Mouse (Mus musculus) forebrain, embryonic 11.5 days (tissue): ENCODE data around the gene Prkca. TPM values are rescaled to one million over a fixed set of nuclear protein-coding genes. Genes with fewer than 3 reads are reported as not detected.
"Not testable (repeated sequence)": the region's sequence is repeated elsewhere in the genome, so short reads cannot be mapped to it uniquely, and the experiment has no call there.

ENCODE experiments used
- ATAC-seq: fragments of 200-750 bp; cut with Nextera tagmentation; replicated peaks from 2 replicates; pipeline ENCODE4 v1.8.0; 2017; ENCODE audit warnings: moderate TSS enrichment; ENCODE audit not compliant: low FRiP score
- DNase-seq: peaks from one replicate; pipeline ENCODE4 v3.0.0-alpha.2; 2017; ENCODE audit warnings: low spot score
- H3K27ac ChIP-seq: fragments of 300-500 bp; sonication (generic); 2 replicates; pipeline ENCODE4 v1.5.1; 2014; ENCODE audit warnings: low read depth, low read length
- H3K27me3 ChIP-seq: fragments of 300-500 bp; sonication (generic); 2 replicates; pipeline ENCODE4 v1.6.1; 2014; ENCODE audit warnings: mild to moderate bottlenecking, low read length, mixed read lengths; ENCODE audit not compliant: control insufficient read depth, insufficient read depth
- H3K36me3 ChIP-seq: fragments of 300-500 bp; sonication (generic); 2 replicates; pipeline ENCODE4 v1.6.1; 2014; ENCODE audit warnings: mild to moderate bottlenecking, low read length, moderate library complexity, mixed read lengths; ENCODE audit not compliant: control insufficient read depth, insufficient read depth
- H3K4me1 ChIP-seq: fragments of 300-500 bp; sonication (generic); replicated peaks from 2 replicates; pipeline ENCODE4 v1.6.1; 2014; ENCODE audit warnings: low read length, mixed read lengths; ENCODE audit not compliant: control insufficient read depth, insufficient read depth
- H3K4me2 ChIP-seq: fragments of 300-500 bp; sonication (generic); 2 replicates; pipeline ENCODE4 v1.6.1; 2014; ENCODE audit warnings: low read depth, mild to moderate bottlenecking, low read length, moderate library complexity, mixed read lengths; ENCODE audit not compliant: severe bottlenecking
- H3K4me3 ChIP-seq: fragments of 300-500 bp; sonication (generic); 2 replicates; pipeline ENCODE4 v1.5.1; 2014; ENCODE audit warnings: low read depth, low read length
- H3K9ac ChIP-seq: fragments of 300-500 bp; sonication (generic); 2 replicates; pipeline ENCODE4 v1.6.1; 2014; ENCODE audit warnings: low read length
- H3K9me3 ChIP-seq: fragments of 300-500 bp; sonication (generic); 2 replicates; pipeline ENCODE4 v1.6.1; 2016; ENCODE audit warnings: low read length, mixed read lengths; ENCODE audit not compliant: control insufficient read depth
- WGBS: fragments of 180-500 bp; shearing (Covaris S2); extraction: QIAGEN DNeasy Blood & Tissue Kit; methylation state at CpG from one replicate; pipeline ENCODE4 v1.1.7; 2014; 5-methylcytosine and 5-hydroxymethylcytosine counted together
- polyA plus RNA-seq: library from polyadenylated mRNA; unstranded; fragments of >200 nt; fragmentation: Nextera tagmentation; extraction: Ambion mirVana; gene quantifications from 2 replicates; pipeline ENCODE4 v1.2.1, GENCODE M21; 2014

Prkca gene
- polyA plus RNA-seq, 1 experiment from 2014 or later = 5.2 TPM

GRCm38 (mm10) chr11:108088063-108088462 is 255.7 kb downstream of the Prkca start:
- H3K27ac ChIP-seq = no peak overlapping the region
- H3K27me3 ChIP-seq = no peaks in the 10 kb centered on the region
- no peaks in the 10 kb centered on the region for H3K9me3 ChIP-seq
- H3K4me1 ChIP-seq = no peaks in the 10 kb centered on the region
- no peaks in the 10 kb centered on the region for H3K36me3 ChIP-seq
- H3K4me3 ChIP-seq = no peak overlapping the region
- DNase-seq = no peak
- WGBS = 89% methylated on average over 5 of the region's 5 CpGs
- H3K9ac ChIP-seq = no peak overlapping the region
- H3K4me2 ChIP-seq = no peak overlapping the region
- no peak for ATAC-seq

GRCm38 (mm10) chr11:108087105-108087700 is 256.5 kb downstream of the Prkca start:
- not testable (repeated sequence) for H3K4me3 ChIP-seq, H3K9ac ChIP-seq, H3K9me3 ChIP-seq, DNase-seq, H3K27me3 ChIP-seq, H3K36me3 ChIP-seq, H3K4me2 ChIP-seq, H3K27ac ChIP-seq, H3K4me1 ChIP-seq, ATAC-seq
- WGBS = 100% methylated on average over 1 of the region's 1 CpGs

- DNase-seq = no peak
- Histone ChIP-seq H3K4me2 (no peak overlapping the region), H3K9ac (no peak overlapping the region), H3K27ac (no peak overlapping the region), H3K4me1 (no peaks in the 10 kb centered on the region), H3K27me3 (no peaks in the 10 kb centered on the region), H3K36me3 (no peaks in the 10 kb centered on the region), H3K4me3 (no peak overlapping the region), H3K9me3 (no peaks in the 10 kb centered on the region)
- ATAC-seq = no peak
Observed at GRCm38 (mm10) chr11:108082673-108083072, 261.1 kb downstream of the Prkca start.

- H3K27me3 ChIP-seq = no peaks in the 10 kb centered on the region
- DNase-seq = no peak
- H3K4me3 ChIP-seq = no peak overlapping the region
- H3K9me3 ChIP-seq = no peaks in the 10 kb centered on the region
- H3K36me3 ChIP-seq = no peaks in the 10 kb centered on the region
- H3K4me1 ChIP-seq = no peaks in the 10 kb centered on the region
- no peak overlapping the region for H3K27ac ChIP-seq
- no peak overlapping the region for H3K9ac ChIP-seq
- 82% methylated on average over 5 of the region's 5 CpGs for WGBS
- H3K4me2 ChIP-seq = no peak overlapping the region
- ATAC-seq = no peak
Observed at GRCm38 (mm10) chr11:108079946-108080650, 263.6 kb downstream of the Prkca start.

- H3K36me3 ChIP-seq = no peaks in the 10 kb centered on the region
- WGBS = 96% methylated on average over 5 of the region's 5 CpGs
- DNase-seq (no peak), ATAC-seq (no peak)
- H3K4me2 ChIP-seq = no peak overlapping the region
- no peak overlapping the region for H3K9ac ChIP-seq
- H3K4me3 ChIP-seq = no peak overlapping the region
- H3K27me3 ChIP-seq = no peaks in the 10 kb centered on the region
- H3K9me3 ChIP-seq = no peaks in the 10 kb centered on the region
- no peak overlapping the region for H3K27ac ChIP-seq
- no peaks in the 10 kb centered on the region for H3K4me1 ChIP-seq
Observed at GRCm38 (mm10) chr11:108079454-108079853, 264.3 kb downstream of the Prkca start.

- no peaks in the 10 kb centered on the region for H3K27me3 ChIP-seq
- ATAC-seq (no peak), DNase-seq (no peak)
- H3K9ac ChIP-seq = no peak overlapping the region
- H3K9me3 ChIP-seq = no peaks in the 10 kb centered on the region
- H3K36me3 ChIP-seq = no peaks in the 10 kb centered on the region
- H3K4me2 ChIP-seq = no peak overlapping the region
- WGBS = 94% methylated on average over 3 of the region's 3 CpGs
- no peak overlapping the region for H3K4me3 ChIP-seq
- H3K27ac ChIP-seq = no peak overlapping the region
- no peaks in the 10 kb centered on the region for H3K4me1 ChIP-seq
Observed at GRCm38 (mm10) chr11:108077514-108077913, 266.2 kb downstream of the Prkca start.

- WGBS = 84% methylated on average over 6 of the region's 6 CpGs
- DNase-seq = no peak
Observed at GRCm38 (mm10) chr11:108072606-108073243, 271.0 kb downstream of the Prkca start.

GRCm38 (mm10) chr11:108071230-108071629 is 272.5 kb downstream of the Prkca start:
- WGBS = 81% methylated on average over 6 of the region's 6 CpGs
- ATAC-seq (no peak), DNase-seq (no peak)
- Histone ChIP-seq H3K27me3 (no peaks in the 10 kb centered on the region), H3K9me3 (no peaks in the 10 kb centered on the region), H3K4me1 (no peaks in the 10 kb centered on the region), H3K4me3 (no peak overlapping the region), H3K27ac (no peak overlapping the region), H3K36me3 (no peaks in the 10 kb centered on the region), H3K4me2 (no peak overlapping the region), H3K9ac (no peak overlapping the region)

More at GRCm38 (mm10) chr11:108072606-108073243, 271.0 kb downstream of the Prkca start:
- Histone ChIP-seq H3K4me2 (no peak overlapping the region), H3K4me1 (no peaks in the 10 kb centered on the region), H3K9me3 (no peaks in the 10 kb centered on the region), H3K9ac (no peak overlapping the region), H3K36me3 (no peaks in the 10 kb centered on the region), H3K4me3 (no peak overlapping the region), H3K27me3 (no peaks in the 10 kb centered on the region), H3K27ac (no peak overlapping the region)
- ATAC-seq = no peak
